Mouse (Mus musculus) E14TG2a.4 (cell line): ENCODE results near the gene Otop2.

Source experiments
- CTCF ChIP-seq: conservative IDR thresholded peaks from 2 replicates; pipeline ENCODE4 v1.5.1; 2014; ENCODE audit warnings: low read length
- POU5F1 ChIP-seq: IDR thresholded peaks from 2 replicates; pipeline ENCODE4 v1.6.1; 2014; ENCODE audit warnings: low read length, borderline replicate concordance

DNA sequence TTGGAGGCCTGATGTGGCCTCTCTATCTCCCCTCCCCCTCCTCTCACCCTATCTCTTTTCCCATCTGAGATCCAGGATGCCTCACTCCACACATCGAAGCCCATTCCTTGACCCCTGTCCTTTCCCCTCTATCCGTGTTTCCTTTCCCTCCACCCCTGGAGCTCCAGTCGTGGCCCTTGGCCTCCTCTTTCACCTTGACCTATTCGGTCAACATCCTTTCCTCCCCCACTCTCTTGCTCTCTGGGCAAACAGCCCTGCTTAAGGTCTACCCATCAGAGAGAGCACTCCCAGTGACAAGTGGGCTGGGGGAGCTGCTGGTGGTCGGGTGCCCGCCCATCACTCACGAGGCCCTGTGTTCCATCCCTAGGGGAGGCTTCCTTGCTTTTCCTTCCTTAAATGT is 33.2 kb upstream of the Otop2 start:
- TF ChIP-seq CTCF (no peak), POU5F1 (no peak)
